Mouse (Mus musculus) thymus, postnatal 36 days (tissue): ENCODE measurements around the gene Myo1e.

Experiments used
- DNase-seq, 2 experiments: peaks; one replicate each; pipeline ENCODE4 v3.0.0; 2022; ENCODE audit warnings: mixed read lengths in 2 of 2

The Myo1e gene

DNA sequence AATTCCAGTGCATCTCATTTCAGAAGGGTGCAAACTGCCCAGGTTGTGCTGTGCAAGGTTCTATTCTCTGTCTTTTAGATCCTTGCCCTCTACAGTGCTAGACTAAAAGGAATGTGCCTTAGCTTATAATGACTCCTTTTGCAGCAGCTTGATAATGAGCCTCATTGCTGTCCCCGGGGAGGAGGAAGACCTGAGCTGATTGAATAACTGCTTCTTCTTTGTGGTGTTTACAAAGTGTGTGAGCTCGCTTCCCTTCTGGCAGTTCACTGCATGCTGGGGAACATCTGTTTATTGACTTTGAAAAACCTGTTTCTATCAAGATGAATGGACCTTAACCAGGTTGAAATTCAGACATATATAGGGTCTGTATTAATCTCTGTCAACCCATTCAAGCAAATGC lies 89.8 kb downstream of the Myo1e start:
- no peak for DNase-seq

DNA sequence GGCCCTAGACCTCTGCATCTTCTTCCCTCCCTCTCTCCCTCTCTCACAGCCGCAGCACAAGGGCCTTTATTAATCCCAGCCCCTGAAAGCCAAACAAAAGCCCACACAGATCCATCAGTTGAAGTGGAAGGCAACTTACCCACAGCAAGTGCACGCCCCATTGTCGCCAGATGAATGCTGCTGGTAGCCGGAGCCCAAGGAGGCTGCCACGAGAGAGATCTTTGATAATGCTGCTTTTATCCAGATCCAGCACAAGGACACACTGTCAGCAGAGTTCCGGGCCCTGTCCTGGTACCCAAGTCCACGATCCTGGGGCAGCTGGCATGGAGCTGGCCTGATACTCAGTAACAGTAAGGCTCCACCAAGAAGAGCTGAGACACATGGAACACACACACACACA lies 91.1 kb downstream of the Myo1e start:
- no peak for DNase-seq

DNA sequence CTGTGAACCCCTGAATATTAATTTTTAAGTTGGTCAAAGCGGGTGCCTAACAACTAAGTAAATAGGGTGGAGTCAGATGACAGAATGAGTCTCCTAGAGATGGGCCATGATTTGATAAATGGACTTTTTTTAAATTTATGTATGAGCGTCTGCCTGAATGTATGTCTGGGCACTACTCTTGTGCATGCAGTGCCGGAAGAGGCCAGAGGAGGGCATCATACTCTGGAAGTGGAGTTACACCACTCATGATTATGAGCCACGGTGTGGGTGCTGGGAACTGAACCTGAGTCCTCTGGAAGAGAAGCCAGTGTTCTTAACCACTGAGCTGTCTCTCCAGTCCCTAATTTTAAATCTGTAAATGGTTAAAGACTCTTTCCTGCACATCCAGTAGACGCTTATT lies 93.6 kb downstream of the Myo1e start:
- DNase-seq: no peak

DNA sequence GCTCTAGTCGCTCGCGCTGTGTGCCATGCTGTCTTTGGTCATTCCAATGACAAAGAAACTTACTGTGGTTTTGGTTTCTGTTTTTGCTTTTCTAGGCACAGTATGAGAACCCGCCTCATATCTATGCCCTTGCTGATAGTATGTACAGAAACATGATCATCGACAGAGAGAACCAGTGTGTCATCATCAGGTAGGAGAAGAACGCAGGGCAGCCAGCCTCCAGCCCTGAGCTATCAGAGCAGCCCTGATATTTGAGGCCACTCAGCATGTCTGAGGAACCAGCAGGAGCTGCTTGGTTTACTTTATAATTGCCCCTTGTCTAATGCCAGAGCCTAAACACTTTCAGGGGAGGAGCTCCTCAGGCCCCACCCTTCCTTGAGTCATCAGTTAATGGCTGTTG lies 94.4 kb downstream of the Myo1e start:
- no peak for DNase-seq

DNA sequence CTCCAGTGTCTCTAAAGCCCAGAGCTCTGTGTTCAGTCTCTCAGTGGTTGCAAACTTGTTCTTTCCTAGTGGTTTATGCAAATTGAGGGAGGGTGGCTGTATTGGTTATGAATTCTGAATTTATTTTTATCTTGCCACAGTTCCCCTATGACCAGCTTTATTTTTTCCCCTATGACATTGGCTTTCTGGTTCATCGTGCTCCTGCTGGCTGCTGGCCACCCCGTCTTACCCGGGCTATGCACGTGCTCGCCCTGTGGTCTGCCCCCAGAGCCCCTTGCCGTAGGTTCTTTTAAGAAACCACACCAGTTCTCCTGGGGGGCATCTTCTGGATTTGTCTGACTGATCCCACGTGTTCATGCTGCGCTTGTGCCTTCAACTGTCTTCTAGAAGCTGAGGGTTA lies 97.8 kb downstream of the Myo1e start:
- DNase-seq: no peak

DNA sequence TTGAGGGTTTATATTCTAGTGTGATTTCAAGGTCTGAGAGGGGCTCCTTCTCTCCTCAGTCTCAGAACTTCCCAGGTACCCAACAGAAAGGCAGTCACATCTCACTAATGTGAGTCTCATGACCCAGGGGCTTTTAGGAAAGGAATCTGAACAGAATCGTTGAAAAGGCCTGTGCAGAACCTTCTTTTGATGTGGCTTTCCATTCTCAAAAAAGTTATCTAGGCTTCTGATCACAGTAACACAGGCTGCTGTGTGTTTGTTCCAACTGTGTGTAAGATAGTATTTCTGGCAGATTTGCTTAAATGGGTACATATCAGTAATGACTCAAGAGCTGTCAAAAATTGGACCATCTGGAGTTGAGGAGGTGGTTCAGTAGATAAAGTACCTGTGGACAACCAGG lies 102.9 kb downstream of the Myo1e start:
- peak in 1 of 2 experiments; percentile 8 for DNase-seq

DNA sequence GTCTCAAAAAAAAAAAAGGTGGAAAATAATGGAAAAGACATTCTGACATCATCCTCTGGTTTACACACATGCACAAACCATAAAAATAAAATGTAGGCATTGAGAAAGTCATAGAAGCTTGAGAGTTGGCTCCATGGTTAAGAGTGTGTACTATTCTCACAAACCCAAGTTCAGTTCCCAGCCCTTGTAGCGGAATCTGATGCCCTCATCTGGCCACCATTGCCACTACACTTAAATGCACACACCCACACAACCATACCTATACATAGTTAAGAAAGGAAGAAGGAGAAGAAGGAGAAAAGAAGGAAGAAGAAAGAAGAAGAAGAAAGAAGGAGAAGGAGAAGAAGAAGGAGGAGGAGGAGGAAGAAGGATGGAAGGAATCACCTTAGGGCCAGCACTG lies 106.9 kb downstream of the Myo1e start:
- DNase-seq: no peak

DNA sequence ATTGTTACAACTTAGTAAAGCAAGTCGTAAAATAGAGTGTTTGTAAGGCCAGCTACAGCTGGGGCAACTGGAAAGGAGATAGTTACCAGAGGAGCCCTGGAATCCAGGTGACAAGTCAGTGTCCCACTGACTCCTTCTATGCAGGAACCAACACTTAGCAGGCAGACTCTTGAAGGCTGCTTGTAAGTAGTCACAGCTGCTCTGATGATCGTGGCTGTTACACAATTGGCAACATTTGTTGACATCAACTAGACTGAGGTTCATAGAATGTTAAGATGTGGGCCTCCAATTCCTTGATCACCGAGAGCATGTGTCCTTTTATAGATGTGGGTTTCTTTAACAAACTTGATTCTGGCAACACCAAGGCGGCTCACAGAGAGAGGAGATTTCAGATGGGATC lies 108.0 kb downstream of the Myo1e start:
- no peak for DNase-seq

DNA sequence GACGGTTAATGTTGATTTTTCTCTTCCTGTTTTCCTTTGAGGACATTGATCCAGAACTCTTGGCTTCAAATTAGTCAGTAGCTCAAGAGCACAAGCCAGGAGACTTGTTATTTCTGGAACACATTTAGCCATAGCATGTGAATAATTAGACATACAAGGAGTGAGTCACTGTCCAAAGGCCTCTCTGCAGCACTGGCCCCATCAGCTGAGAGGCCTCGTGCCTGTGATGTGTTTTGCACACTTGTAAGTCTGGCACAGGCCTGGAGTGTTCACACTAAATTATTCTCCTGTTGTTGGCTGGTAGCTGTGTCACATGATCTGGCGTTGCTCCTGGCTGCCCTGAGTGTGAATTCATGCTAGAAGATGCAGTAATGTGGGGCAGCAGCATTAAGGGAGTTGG lies 111.5 kb downstream of the Myo1e start:
- DNase-seq: no peak

DNA sequence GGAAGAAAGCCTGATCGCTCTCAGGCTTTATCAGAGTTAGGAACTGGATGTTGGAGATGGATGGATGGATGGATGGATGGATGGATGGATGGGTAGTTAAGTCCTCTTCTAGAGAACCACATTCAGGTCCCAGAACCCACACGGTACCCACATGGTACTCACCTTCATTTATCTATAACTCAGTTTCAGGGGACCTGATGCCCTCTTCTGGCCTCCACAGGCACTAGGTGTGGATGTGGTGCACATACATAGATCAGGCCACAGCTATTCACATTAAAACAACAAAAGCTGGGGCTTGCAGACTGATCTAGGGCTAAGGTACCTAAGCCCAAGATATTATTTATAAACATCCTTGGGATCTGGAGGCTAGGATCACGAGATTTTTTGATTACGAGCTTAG lies 117.2 kb downstream of the Myo1e start:
- no peak for DNase-seq

DNA sequence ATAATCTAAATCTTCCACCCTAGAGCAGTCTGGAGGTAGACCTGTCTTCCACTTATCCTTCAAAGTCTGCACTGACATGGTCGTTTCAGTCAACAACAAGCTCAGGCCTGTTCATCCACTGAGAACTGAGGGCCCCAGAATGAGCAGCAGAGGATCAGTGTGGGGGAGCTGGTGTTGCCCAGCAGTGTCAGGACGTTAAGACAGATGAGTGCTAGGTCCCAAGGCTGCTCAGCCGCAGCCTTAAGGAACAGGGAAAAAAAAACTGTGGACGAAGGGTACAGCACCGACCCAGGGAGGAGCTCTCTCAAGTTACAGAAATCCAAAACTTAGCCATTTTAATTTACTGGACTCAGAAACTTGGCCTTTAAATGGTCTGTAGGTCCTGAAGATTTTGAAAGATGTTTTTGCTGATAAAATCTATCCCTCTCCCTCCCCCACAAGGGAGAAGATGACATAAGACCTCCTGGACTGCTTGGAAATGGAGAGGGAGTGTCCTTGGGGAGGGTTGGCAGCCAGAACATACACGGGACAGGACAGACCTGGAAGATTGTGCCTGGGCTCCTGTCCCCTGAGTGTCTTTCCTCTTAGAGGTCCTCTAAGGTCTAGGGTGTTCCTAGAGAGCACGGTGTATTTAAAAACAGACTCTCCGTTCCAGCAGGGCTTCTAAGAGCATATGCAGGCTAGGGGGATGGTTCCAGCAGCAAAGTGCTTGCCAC lies 118.9 kb downstream of the Myo1e start:
- no peak for DNase-seq

DNA sequence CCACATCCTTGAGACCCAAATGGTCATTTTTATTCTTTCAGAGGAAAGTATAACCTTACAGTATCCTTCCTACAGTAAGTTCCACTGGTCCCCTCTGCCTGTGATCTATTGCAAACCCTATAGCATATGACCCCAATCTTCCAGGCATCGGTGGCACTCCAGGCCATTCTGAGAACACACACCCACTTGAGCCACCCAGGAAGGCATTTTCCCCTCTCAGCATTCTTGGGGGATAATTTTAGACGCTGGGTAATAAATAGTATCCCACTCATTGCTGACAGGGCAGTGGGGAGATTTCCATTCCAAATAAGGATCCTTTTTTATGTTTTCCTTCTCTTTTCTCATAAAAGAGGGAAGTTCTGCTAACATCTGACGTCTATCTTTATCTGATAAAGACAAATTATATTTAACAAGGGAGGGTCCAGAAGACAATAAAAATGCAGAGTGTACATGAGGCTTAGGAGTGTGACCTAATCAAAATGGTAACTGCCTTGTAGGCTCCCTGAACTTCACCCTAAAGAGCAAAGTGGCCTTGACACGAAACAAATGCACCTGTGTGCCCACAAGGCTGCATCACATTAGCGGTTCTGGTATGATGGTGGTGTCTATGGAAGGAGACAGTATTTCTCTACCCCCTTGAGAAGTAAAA lies 121.2 kb downstream of the Myo1e start:
- DNase-seq: no peak

DNA sequence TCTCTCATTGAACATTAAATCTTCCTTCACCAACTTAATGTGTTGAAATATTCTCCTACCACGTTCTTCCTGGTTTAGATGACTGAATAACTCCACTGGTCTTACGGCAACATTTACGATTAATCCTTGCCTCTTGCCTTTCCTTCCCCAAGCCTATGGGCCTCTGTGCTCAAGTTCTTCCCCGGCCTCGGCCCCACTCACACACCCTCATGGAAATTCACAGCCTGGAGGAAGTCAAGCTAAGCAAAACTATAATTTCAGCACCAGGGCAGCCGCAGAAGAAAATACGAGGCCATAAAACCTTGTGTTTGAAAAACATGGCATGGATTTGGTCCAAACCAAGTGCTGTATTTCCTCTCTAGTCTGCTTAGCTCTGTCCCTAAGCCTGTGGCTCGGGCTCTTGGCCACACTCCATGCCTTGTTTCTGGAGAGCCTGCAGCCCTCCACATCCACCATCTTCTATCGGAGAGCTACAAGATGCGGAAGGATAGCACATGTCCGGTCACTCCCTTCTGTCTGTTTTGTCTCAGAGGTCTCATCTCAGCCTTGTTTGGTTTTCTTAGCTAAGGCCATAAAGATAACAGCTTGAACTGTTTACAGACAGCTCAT lies 124.7 kb downstream of the Myo1e start:
- DNase-seq: no peak

DNA sequence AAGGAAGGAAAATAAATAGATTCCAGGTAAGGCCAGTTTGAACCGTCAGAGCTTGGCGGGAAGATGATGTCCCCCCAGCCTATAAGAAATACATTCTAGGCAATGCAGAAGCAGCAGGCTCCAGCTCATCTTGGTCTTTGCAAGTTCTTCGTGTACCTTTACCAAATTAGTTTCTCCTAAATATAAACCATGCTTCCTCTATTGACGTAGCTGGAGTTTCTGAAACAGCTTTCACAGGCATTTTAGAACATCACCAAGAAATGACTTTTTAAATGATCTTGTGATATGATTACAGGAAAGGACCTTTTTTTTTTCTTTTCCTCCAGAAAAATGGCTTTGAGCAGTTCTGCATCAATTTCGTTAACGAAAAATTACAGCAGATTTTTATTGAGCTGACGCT lies 131.2 kb downstream of the Myo1e start:
- DNase-seq: no peak

DNA sequence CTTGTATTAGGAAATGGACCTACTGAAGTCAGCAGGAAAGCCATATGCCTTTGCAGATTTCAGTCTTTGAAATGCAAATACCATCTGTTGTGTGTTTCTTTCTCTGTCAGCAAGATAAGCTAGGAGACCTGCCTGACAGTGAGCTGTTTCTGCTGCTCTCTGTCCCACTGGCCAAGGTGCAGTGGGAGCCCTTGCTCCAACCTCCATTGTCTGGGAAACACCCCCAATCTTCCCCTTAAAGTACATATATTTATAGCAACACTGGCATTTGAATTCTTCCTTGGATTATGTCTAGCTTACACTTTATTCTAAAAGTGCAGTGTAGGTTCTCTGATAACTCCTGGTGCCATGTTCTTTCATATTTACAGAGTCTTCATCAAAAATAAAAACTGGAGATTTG lies 131.7 kb downstream of the Myo1e start:
- DNase-seq: no peak

DNA sequence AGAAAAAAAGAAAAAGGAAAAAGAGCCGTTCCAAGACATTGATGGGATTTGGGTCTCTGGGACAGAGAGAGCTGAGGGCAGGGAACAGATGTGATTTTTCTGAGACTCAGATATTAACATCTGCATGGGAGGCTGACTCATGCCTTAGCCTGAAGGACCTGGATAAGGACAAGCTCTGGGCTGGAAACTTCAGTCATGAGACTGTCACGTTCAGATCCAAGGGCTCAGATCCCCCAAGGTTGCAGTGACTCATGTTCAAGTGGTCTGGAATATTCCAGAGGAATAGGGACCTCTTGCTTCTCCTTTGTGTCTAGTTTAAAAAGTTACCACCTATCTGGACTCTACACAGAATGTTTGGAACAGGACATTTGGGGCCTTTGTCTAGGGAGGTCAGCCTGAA lies 142.1 kb downstream of the Myo1e start:
- no peak for DNase-seq

DNA sequence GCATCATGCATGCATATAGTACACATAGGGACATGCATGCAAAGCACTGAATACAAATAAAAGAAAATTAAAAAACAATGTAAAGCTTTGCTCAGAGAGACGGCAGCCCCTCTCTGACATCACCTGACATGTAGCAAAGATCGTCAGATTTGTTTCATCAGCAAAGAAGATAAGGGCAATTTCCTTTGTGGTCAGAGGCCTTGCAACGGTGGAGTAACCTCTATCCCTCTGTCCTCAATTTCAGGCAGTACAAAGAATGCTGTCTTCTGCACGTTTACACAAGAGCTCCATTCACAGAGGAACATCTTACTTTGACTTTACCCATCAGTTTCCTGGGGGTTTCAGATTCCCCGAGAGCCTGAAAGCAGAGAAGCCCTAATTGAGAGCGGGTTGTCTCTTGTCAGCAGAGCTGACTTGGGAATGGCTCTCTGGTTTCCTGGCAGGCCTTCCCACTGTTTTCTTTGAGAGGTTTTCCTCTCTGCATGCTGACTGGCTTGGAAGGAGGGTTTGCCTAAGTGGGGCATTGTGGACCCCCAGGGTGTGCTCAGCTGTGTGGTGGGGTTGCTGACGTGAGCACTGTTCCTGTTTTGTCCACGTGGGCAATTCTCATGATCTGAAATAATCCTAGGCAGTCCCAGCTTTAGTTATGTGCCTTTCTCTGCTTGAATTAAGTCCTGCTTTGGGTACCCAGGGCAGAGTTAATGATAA lies 144.6 kb downstream of the Myo1e start:
- no peak for DNase-seq

DNA sequence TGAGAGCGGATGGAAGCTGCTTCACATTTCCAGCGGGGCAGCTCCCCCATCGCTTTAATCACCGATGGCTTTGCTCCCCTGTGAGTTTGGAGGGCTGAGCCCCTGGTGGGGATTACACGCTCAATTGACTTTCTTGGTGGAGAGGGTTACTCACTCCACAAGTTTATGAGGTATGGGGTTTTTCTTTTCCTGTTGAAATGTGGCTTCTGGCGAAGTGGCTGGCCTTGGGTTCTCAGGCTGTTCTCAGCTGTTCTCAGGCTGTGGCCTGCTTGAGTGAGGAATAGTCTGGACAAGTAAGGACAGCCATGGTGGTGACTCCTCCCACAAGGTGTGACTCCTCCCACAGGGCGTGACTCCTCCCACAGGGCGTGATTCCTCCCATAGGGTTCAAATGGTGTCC lies 149.1 kb downstream of the Myo1e start:
- peak in 1 of 2 experiments; percentile 10 for DNase-seq

DNA sequence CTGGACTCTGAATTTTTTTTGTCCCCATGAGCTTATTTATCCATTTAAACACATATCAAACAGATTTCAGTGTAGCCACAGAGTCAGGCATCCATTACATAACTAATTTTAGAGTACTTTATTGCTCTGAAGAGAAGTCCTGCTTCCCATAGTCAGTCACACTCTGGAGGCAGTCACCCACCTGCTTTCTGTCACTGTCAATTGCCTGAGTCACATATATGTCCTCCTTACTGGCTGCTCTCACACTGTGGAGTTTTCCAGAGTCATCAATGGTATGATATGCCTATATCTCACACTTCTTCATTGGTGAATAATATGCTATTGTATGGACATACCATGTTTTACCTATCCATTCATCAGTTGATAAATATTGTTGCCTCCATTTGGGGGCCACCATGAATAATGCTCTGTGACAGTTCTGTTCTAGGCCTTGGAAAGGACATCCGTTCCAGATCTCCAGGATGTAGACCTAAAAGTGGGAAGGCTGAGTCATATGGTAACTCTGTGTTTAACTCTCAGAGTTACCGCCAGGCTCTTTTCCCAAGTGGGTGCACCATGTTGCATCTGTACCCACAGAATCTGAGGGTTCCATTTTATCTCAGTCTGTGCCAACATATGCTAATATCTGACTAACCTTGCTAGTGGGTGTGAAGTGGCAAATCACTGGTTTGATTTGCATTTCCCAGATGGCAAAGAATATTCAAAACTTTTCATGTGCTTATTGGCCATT lies 152.4 kb downstream of the Myo1e start:
- DNase-seq: no peak

DNA sequence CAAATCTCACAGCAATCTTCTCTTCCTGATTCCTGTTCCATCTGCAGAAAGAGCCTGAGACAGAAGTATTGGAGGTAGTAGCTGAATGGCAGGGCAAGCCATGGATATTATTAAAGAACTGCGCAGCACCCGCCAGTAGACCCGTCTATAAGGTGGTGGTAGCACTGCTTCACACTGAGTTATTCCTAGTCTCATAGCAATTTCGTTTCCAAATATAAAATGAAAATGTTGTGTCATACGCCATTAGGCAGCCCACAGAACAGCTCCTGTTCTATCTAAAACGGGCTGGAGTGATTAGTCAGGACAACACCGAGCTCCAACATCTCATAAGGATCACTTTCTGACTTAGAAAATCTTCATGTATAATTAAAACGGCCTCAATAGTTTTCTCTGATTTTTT lies 157.6 kb downstream of the Myo1e start:
- DNase-seq: no peak

DNA sequence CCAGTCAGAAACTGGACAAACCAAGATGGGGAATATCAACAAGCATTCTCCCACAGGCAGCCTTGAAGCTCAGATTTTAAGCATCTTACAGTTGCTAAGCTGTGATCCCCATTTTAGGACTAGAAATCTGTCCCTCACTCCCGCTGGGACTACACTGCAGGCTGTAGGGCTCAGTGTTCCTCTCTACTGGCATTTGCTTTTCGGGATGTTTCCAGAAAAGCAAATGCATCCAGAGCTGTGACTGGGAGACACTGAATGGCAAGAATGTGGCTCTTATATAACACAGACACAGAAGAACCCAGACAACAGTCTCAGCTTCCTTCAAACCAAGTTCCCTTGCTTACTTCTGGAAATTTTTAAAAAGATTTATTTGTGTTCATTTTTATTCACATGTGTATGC lies 158.8 kb downstream of the Myo1e start:
- DNase-seq: no peak

DNA sequence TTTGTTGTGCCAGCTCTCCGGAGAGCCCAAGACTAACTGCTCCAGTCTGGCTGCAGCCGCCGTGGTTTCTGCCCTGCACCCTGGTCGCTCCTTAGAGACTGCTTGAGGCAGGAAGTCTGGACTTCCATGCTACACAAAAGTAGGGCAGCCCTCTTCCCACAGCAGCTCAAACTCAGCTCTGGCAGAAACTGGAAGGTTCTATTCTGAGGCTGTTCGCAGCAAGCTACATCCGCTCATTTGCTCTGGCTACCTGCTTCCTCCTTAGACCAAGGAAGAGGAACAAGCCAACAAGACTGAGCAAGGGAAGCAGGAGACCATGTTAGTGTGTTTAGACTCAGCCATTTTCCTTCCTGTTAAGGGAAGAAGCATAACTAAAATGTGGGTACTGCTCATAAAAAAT lies 159.7 kb downstream of the Myo1e start:
- no peak for DNase-seq

DNA sequence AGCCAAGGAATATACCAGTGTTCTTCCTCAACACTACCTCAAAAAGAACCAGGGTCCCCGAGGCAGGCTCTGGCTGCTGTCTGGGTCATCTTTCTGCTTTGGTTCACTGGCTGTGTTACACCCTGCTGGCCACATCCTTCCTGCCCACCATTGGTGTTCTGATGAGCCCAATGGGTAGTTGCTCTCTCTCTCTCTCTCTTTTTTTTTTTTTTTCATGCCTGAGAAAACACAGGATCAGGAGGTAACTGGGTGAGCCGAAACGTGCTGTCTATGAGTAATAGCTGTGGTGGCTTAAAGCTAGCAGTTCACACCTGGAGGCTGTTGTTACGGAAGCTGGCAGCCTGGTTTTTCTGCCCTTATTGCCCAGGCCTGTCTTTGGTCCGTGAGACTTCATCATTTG lies 164.5 kb downstream of the Myo1e start:
- no peak for DNase-seq
